Mouse (Mus musculus) left cerebral cortex, postnatal 4 days (tissue): ENCODE data around the gene Ssb. TPM values are rescaled to one million over a fixed set of nuclear protein-coding genes. Genes with fewer than 3 reads are reported as not detected.

ENCODE experiments used
- total RNA-seq, 2 experiments: library from RNA; stranded (reverse); gene quantifications; 2 replicates each; pipeline ENCODE4 v1.2.3; 2021

Gene Ssb
- total RNA-seq, 2 experiments from 2014 or later, result 155 to 170 TPM

Other genes with a start within 250 kb of the Ssb start
- gene Bbs5, start 214.4 kb upstream of the Ssb start, total RNA-seq, result 10 to 100 TPM; 25.4 to 29.3 TPM
- gene Klhl41, start 191.4 kb upstream of the Ssb start, total RNA-seq, result under 1 TPM; 0.58 to 0.66 TPM
- 10 to 100 TPM; 23.7 to 23.9 TPM for gene Fastkd1, start 148.0 kb upstream of the Ssb start, total RNA-seq
- 10 to 100 TPM; 66.8 to 68.0 TPM for gene Ppig, start 139.0 kb upstream of the Ssb start, total RNA-seq
- gene Ccdc173, start 72.0 kb upstream of the Ssb start, total RNA-seq, result 1 to 10 TPM; 1.6 to 2.9 TPM
- 10 to 100 TPM; 15.7 to 16.9 TPM for gene Phospho2, start 71.9 kb upstream of the Ssb start, total RNA-seq
- gene Klhl23, start 39.6 kb upstream of the Ssb start, total RNA-seq, result 100 to 1,000 TPM; 136 to 142 TPM
- 10 to 100 TPM; 12.4 to 15.5 TPM for gene Mettl5, start 24.1 kb downstream of the Ssb start, total RNA-seq
- 100 to 1,000 TPM; 113 to 117 TPM for gene Ubr3, start 35.7 kb downstream of the Ssb start, total RNA-seq
- gene Myo3b, start 177.6 kb downstream of the Ssb start, total RNA-seq, result 1 to 10 TPM; 1.1 to 1.3 TPM